Mouse (Mus musculus) right cerebral cortex, adult 18-20 months (tissue): ENCODE measurements at regions not wholly inside any gene's neighbourhood (a gene's known extent, or its start where the extent isn't known, plus 50 kb on each side); places are given as distances from the start of the nearest gene placed in this dataset.

Experiments
- DNase-seq: peaks from one replicate; pipeline ENCODE4 v3.0.0; 2022; ENCODE audit warnings: mixed read lengths

- DNase-seq = no peak
These were observed 431.0 kb upstream of the Gm10131 start for GRCm38 (mm10) chr8:34542361-34543038.

DNA sequence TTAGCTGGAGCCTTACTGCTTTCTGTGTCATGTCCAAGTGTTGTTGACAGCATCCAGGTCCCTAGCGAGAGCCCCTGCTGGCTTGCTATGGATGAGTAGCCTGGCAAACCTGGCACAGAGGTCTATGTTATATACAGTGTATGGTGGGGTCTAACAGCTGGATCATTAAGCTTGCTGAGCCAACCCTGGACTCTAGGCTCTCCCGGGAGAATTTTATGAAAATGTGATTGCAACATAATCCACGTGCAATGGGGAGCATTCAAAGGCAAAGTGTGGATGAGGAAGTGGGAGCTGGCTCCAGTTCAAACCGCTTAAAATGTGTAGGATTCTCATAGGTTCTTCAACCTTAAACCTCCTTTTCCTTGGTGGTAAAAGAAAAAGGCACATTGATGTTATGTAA, 427.7 kb upstream of the Gm10131 start:
- DNase-seq = no peak

GRCm38 (mm10) chr8:34535434-34535833, 423.9 kb upstream of the Gm10131 start:
- DNase-seq = peak; percentile 23

DNA sequence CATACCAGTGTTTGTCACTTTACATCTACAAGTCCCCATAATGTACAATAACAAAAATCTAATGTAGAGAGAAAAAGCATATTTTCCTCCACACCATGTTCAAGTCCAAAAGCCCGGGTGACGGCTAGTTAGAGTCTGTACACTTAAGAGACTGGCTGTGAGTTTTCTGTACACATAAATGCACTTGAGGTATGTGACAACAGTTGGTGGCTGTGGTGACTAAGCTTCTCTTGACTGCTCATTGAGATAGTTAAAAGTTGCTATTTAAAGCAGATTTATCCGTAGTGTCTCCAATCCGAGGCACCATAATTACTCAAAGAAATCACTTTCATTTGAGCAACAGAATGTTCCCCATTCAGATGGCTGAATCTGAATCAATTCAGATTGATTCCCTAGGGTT, 421.9 kb upstream of the Gm10131 start:
- no peak for DNase-seq

GRCm38 (mm10) chr8:34530896-34531679, 419.6 kb upstream of the Gm10131 start:
- DNase-seq = no peak

DNA sequence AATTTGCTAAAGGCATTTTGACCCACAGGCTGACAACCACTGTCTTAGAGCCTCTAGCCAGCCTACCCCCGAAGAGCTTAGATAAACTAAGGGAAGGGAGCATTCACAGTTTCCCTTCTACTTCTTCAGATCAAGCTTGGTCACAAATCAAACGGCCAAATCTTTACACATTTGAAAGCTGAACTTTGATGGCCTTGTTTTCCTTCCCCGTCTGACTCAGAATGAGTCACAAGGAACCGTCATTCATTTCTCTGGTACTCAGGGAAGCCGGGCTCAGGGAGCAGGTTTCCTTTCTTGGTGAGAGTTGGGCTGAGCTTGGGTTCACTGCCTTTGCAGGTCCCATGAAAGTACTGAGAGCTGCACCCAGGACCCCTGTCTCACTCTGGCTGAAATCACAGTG, 418.5 kb upstream of the Gm10131 start:
- DNase-seq = no peak

- DNase-seq = peak; percentile 29
These were observed 417.9 kb upstream of the Gm10131 start for GRCm38 (mm10) chr8:34529452-34529851.

- DNase-seq = no peak
These were observed 416.7 kb upstream of the Gm10131 start for GRCm38 (mm10) chr8:34528213-34528612.

DNA sequence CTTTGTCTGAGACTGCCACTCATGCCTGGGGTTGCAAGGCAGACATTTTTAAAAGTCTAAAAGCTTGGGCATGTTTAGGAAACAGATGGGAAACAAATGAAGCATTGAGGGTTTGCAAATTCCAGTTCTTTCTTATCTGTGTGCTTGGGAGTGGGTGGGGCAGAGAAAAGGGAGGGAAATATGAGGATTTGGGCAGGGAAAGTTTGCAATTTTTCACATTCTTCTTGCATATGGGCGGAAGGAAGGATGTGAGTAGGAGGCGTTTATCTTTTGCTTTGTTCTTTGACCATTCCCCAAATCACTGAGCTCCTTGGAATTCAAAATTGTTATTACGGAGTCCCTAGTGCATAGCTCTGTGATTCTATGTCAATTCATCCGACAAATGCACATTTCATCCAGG, 413.7 kb upstream of the Gm10131 start:
- DNase-seq = no peak

GRCm38 (mm10) chr8:34523849-34524248, 412.3 kb upstream of the Gm10131 start:
- DNase-seq = no peak

DNA sequence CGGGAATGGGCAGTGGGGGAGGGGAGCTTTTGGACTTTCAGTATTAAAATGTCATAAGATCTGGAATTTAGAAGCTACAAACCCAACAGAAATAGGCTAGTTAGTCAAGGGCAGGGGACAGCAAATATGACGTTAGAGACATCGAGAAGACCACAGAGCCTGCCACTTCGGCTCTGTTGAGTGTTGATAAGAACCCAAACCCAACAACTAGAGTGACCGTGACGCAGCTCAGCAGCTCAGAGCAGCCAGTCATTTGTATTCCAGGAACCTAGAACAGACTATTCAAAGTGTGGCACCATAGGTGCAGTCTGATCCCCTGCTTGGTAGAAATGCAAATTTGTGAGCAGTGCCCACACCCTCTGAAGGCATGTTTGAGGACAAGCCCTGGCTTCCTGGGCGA, 409.8 kb upstream of the Gm10131 start:
- no peak for DNase-seq

- no peak for DNase-seq
These were observed 409.1 kb upstream of the Gm10131 start for GRCm38 (mm10) chr8:34520664-34521063.

DNA sequence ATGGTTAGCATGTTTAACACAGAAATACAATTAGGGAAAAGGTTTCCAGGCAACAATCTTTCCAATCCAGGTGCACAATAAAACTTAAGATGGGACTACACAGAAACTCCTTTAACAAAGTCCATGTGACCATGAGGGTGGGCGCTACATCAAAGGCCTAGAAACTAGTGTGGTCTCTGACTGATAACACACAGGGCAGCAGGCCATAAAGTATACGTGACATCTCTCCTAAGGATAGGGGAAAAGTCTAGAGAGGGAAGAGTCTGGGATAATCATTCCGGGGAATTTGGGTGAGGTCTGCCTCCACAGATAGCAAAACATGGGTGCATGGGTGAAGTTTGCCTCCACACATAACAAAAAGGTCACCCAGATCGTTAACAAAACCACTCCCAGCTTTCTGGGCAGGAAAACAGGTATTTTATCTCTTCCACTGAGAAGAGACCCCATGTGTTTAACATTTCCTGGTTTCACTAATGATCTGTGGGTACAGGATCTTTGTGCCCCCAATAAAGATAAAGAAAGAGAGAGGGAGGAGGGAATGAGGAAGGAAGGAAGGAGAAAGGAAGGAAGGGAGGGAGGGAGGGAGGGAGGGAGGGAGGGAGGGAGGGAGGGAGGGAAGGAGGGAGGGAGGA, 402.0 kb upstream of the Gm10131 start:
- DNase-seq = no peak

DNA sequence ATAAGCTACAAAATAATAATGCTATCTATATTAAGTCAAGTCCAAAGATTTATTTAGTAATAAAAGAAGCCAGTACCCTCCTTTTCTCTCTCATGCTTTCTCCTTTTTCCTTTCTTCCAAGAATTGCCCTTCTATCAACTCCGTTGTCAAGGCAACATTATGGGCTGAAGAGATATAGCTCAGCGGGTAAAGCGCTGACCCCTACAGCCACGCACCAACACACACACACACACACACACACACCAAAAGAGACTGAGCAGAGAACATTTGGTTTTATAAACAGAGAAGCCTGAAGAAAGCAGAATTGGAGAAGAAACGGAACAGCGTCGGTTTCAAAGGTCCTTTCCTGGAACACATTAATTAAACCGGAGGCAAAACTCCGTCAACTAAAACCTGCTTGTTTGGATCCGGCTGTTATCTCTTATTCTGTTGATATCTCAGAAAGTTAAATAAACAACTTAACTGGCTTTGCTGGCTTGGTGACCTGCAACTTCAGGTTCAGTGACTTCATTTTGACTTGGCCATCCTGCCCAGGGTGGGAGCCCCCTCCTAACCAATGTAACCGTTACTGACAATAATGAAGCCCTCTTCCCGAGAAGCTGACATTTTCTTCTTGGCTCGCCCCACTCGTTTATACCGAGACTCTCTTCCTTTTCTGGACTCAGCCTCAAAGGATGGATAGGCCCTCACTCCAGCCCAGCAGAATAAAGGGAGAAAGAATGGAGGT, 394.5 kb upstream of the Gm10131 start:
- no peak for DNase-seq

- DNase-seq = no peak
These were observed 393.6 kb upstream of the Gm10131 start for GRCm38 (mm10) chr8:34505102-34505501.

- DNase-seq = no peak
These were observed 391.1 kb upstream of the Gm10131 start for GRCm38 (mm10) chr8:34502606-34503162.

DNA sequence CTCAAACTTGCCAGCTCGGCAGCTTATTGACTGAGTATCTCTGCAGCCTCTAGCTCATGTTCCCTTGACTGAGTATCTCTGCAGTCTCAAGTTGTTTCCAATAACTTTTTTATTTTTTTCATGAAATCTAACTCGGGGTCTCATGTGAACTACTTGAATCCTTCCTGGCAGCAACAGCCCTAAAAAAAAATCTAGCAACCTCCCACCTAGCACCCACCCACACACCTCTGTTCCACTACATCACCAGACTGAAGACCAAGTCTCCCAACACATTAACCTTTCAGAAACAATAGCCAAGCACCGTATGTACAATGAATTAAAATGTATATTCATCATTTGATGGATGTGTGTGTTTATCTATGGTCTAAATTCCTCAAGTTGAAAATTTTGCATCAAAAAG, 387.7 kb upstream of the Gm10131 start:
- peak; percentile 33 for DNase-seq

DNA sequence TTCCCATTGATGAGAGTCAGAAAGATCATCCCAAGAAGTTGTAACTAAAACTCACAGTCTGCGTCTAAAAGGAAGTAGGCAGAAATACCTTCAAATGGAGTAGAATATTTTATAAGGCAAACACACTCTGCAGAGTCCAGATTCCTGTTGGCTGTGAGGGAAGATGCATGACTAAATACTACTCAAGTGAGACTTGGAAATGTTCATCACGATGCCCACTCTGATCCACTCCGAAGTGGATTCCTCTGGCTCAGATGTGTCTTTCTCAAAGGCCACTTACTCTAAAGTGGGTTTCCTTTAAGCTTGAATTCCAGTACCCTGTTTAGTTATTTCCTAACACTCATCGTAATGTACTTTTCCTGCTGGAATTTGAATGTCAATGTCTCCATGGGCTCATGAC, 385.2 kb upstream of the Gm10131 start:
- no peak for DNase-seq

- no peak for DNase-seq
These were observed 384.4 kb upstream of the Gm10131 start for GRCm38 (mm10) chr8:34495974-34496373.

- no peak for DNase-seq
These were observed 377.3 kb upstream of the Gm10131 start for GRCm38 (mm10) chr8:34488746-34489400.

- no peak for DNase-seq
These were observed 375.0 kb upstream of the Gm10131 start for GRCm38 (mm10) chr8:34486433-34487096.

- no peak for DNase-seq
These were observed 374.4 kb upstream of the Gm10131 start for GRCm38 (mm10) chr8:34485905-34486304.
